Mouse (Mus musculus): ENCODE results near the gene Gm13420.
"Not testable (repeated sequence)": the region's sequence is repeated elsewhere in the genome, so short reads cannot be mapped to it uniquely, and the experiment has no call there.

The Gm13420 gene

DNA sequence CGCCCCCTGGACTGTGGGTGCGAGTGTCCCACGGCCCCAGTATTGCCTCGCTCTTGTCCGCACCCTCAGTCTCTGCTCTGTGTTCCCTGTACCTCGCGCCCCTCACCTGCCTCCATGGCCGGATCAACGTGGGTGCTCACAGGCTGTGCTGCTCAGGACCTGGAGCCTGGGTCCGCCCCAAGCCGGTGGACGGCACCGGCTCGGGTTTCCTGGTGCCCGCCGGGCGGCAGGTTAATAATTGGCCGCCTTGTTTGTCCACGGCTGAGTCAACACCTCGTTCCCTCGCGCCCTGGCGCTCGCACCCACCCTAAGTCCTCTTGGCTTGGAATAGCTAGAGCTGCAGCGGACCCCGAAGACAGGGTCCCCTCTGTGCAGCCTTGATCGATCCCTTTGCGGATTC is at the start of gene Gm13420:
TSS of gene Gm13420 (minus strand) at position 189 of the 400 bp plus-strand sequence.
- no peak for DNase-seq (ENCODE audit: extremely low spot score, low spot score)

DNA sequence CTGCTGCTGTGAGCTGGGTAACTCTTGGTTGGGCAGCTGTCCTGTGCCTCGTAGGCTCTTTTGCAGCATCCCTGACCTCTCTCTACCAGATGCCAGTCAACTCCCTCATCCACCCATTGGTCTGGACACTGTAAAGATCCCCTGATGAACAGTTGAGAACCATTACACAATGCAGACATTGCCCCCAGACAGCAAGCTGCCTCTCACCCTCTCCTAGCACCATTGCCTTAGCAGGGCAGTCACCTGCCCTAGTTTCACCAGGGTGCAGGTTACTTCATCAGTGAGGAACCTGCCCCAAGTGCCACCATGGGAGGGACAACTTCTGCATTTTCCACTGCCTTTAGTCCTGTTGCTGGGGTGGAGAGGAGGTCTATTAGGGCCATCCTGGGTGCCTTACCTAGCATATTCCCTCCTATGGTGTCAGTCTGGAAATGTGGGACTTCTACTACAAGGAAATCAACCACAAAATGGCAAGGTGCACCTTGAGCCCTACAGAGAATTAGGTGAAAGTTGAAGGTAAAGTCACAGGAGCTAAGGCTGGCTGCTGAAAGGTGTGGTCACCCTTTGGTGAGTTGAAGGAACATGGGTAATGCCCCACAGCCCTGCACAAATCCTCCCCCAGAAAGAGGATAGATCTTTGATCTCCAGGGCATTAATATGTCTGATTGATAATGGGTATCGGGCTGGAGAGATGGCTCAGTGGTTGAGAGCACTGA is 41.4 kb upstream of the Gm13420 start:
- DNase-seq (ENCODE audit: extremely low spot score, low spot score) = no peak

DNA sequence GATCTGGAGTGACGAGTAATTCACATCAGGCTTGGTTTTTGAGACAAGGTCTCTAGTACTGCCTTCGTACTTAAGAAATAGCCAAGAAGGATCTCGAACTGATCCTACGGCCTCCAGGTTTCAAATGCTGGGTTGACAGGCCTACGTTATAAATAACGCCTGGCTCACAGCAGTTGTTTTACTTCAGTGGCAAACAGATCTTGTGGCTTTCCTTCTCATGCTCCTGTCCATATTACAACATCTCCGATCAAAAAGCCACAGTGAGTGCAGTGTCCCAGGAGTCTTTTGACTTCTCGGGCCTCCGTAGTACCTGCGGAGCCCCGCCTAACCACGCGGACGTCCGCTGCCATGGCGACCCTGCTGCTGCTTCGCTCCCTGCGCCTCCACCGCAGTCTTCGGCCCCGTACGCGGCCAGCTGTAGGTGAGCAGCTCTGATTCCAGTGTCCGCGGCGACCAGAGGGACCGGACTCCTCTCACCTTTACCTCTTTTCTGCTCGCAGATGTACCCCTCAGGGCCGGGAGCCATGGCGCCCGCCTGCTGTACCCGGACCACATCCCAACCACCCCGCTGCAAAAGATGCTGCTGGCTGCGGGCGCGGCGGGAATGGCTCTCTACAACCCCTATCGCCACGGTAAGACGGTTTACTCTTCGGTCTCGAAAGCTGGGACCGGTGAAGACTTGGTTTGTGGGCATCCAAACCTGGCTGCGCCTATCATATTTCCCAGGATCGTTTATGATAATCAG is 36.6 kb upstream of the Gm13420 start, which contains the start of gene Trub2:
TSS of gene Trub2 (minus strand) at position 566 of the 745 bp plus-strand sequence.
- DNase-seq (ENCODE audit: extremely low spot score, low spot score) = peak; percentile 82

DNA sequence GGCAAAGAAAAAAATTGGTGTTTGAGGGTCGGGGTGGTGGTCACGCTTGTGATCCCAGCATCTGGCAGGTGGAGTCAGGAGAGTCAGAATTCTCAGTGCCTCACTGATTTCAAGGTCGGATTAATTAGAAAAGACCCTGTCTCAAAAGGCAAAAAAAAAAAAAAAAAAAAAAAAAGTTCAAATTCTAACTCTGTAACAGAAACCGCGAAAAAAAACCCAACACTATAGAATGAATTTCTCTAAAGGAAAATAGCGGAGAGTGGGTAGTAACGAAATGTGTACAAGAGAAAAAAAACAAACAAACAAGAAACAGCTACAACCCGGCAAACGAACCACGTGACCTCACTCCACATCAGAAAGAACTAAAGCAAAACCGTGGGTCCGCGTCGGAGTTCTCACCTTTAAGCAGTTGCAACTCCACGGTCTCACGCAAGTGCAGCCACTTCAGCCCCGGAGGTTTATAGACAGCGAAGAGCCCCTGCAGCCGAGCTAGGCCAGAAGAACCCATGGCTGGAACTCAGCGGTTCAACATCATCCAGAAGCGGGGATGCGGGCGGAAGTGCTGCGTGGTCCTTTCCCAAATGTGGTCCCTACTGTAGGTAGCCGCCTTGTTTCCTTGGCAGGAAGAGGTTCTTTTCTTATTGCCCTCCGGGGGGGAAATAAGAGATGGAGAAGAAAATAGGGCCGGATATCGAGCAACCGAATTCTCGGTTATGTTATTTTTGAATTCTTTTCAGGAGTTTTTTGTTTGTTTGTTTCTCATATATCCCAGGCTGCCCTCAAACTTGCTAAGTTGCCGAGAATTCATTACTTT is 35.8 kb upstream of the Gm13420 start, which contains the start of gene Coq4:
TSS of gene Coq4 (plus strand) at position 390 of the 814 bp plus-strand sequence.
- peak; percentile 92 for DNase-seq (ENCODE audit: extremely low spot score, low spot score)

DNA sequence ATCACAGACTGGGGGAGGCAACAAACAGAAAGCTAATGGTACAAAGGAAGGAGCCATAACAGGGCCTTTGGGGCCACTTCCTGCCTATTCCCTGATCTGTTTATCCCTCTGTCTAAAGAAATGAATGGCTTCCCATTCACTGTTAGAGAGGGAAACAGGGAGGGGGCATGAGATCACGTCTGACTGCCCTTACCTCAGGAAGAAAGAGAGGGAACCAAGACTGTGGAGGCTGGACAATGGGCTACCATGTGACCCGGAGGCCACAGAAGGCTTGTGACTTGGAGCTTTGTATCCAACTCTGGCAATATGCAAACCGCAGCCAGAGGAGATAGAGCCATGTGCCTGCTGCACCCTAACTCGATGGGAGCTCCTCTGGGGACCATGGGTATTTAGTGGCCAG is 32.8 kb upstream of the Gm13420 start:
- DNase-seq (ENCODE audit: extremely low spot score, low spot score) = no peak

DNA sequence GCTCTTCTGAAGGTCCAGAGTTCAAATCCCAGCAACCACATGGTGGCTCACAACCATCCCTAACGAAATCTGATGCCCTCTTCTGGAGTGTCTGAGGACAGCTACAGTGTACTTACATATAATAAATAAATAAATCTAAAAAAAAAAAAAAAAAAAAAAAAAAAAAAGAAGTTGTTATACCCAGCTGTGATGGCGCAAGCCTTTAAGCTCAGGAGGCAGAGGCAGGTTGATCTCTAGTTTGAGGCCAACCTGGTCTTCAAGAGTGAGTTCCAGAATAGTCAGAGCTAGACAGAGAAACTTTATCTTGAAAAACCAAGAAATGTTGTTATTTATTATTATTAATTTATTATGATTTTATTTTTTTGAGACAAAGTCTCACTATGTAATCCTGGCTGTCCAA is 29.8 kb upstream of the Gm13420 start:
- not testable (repeated sequence) for DNase-seq (ENCODE audit: extremely low spot score, low spot score)

DNA sequence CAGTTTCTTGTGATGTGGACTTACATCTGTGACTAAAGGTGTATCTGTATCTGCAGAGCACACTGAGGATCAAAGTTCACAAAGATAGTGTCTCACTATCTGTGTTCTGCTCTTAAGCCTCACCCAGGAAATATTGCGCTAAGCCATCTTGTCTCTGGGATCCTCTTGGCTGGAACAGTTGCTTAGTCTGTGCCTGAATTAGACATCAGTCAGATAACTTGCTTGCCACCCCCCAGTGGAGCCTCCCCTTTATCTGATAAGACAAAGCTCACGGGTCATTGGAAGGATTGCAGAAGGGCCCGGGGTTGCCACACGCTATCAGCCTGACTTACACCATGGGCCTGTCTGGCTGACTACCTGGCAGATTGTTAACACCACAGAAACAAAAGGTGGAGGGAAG is 21.8 kb upstream of the Gm13420 start:
- no peak for DNase-seq (ENCODE audit: extremely low spot score, low spot score)

DNA sequence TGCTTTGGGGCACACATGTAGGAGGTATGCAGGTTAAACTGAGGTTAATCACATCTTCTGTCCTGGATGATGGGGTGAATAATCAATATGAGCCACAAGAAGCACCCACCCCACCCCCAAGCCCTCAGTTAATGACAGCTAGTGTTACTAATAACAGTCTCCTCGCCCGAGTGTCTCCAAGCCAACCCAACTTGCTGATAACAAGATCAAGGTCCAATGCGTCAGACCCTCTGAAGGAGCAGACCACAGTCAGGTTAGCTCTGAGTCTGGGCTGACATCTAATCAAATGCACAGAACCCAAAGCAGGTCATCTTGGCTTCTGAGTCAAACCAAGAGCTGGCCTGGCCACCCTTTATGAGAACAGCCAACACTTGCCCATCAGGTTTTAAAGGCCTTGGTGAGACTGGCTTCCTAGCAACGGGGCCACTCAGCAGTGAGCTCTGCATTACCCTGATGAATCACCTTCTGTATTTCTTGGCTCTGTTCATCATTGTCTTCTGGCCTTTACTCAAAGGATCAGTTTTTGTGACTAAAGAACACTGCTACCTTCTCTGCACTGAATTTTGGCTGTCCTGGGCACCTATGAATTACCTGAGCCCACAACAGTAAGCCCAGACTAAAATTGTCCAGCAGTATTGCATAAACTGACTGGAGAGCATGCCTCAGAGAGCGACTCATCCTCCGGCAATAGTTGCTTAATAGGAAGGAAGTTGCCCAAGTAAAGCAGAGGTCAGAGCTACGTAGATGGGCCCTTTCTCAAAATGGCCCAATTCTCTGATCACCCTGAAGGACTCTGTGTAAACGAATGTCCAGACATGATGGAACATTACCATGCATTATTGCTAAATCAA is 20.4 kb upstream of the Gm13420 start:
- DNase-seq (ENCODE audit: extremely low spot score, low spot score) = no peak

DNA sequence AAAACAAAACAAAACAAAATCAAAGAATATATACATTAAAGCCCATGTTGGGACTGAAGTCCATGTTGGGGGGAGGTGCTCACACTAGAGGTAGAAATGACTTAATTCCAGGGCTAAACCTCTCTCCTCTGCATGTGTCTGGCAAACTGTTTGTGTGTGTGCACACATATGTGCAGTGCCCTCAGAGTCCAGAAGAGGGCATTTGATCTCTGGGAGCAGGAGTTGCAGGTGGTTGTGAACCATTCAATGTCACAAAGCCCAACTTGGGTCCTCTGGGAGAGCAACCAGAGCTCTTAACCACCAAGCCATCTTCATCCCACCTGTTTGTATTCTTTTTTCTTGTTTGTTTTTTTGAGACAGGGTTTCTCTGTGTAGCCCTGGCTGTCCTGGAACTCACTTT is 18.7 kb upstream of the Gm13420 start:
- DNase-seq (ENCODE audit: extremely low spot score, low spot score) = no peak

DNA sequence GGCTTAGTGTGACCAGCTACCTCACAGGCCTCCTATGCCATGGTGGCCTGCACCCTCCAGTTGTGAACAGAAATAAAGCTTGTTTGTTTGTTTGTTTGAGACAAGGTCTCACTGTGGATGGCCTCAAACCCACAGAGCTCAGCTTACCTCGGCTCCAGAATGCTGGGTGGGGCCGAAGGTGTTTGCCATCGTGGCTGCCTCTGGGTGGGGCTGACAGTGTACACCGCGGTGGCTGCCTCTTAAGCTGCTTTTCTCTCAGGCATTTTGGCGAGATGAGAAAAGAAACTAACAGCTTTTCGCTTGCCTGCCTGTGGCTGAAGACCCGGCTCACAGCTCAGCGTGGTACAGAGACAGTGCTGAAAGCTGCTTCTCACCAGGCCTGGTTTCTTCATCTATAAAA is 17.4 kb upstream of the Gm13420 start:
- DNase-seq (ENCODE audit: extremely low spot score, low spot score) = no peak

DNA sequence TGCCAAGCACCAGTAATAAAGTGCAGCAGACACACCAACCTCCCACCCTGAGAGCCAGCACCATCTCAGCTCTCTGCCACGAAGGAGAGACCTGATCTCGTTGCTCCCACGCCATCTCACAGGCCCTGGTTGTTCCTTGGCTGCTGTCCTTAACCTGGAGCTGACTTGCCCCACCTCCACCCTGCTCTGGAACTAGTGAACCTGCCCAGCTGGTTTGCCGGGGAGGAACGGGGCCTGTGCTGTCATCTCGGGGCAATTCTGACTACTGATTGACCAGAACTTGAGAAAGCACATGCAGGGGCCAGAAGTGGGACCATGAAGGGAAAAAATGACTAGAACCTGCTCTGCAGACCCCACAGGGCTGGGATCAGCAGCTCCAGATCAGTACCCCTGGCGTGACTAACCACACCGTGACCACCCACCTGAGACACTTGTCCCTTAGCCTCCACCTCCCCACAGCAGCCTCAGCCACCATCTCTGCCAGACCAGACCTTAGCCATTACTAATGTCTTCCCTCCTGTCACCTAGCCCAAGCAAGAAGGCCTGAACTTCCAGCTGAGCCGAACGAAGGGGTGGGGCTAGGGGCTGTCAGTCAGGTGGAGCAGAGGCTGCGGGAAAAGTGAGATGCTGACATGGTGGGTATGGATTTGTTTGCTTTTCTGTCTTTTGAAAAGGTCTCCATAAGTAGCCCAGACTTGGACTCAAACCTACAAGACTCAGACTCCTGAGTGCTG is 16.7 kb upstream of the Gm13420 start:
- DNase-seq (ENCODE audit: extremely low spot score, low spot score) = no peak

DNA sequence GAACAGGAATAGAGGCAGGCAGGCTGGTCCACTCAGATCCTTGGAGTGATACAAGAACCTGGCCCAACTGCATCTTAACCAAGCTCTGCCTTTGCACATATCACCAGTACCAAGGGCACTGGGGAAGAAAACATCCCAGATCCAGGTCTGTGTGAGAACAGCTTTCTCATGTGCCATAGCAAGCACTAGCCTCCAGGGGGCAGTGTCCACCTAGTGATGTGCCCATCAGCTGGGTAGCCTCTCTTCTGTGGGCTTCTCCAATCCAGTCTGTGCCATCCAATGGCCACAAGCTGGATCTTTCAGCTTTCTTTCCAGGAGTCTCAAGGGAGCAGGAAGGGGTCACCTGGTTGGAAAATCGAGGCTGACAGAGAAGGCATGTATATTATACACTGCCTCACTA is 13.3 kb upstream of the Gm13420 start:
- DNase-seq (ENCODE audit: extremely low spot score, low spot score) = peak; percentile 79

DNA sequence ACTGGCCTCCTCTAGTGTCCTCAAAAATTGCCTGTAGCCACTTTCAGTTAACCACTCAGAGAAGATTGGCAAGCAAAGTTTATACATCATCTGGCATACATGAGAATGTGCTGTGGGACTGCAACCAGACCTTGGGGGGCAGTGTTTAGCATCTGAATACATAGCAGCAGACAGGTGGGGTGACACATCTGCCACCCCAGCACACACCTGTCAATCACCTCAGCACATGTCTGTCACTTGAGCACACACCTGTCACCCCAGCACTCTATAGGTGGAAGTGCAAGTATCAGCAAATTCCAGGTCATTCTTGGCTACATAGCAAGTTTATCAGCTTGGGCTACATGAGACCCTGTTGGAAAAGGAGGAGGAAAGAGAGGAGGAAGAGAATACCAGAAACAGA is 4.2 kb upstream of the Gm13420 start:
- no peak for DNase-seq (ENCODE audit: extremely low spot score, low spot score)

DNA sequence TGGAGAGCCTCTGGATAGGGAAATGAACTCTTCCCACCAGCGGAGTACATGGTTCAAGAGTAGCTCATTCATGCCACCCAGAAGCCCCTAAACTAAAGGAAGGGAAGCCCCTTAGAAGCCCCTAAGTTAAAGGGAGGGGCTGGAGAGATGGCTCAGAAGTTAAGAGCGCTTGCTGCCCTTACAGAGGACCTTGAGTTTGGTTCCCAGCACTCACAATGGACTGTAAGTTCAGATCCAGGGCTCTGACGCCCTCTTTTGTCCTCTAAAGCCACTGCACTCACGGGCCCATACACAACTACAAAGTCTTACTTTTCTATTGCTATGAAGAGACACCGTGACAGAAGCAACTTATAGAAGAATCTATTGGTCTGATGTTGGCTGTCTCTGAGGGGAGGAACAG is 912 bp upstream of the Gm13420 start:
- DNase-seq (ENCODE audit: extremely low spot score, low spot score) = no peak

DNA sequence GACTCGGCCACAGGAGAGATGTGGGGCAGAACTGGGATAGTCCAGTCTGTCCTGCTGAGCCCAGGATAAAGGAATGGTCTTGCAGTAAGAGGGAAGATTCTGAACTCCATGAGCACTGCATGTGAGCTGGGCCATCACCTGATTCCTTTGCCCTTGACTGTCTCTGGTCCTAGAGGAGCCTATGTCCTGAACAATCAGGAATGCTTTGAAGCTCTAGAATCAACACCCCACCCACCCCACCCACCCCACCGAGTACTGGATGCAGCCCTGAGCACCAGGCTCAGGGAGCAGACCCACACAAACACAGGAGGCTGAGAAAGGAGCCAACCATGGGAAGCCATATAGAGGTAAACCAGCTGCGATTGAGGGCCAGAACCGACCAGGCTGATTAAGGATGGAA is 3.0 kb downstream of the Gm13420 start:
- no peak for DNase-seq (ENCODE audit: extremely low spot score, low spot score)

DNA sequence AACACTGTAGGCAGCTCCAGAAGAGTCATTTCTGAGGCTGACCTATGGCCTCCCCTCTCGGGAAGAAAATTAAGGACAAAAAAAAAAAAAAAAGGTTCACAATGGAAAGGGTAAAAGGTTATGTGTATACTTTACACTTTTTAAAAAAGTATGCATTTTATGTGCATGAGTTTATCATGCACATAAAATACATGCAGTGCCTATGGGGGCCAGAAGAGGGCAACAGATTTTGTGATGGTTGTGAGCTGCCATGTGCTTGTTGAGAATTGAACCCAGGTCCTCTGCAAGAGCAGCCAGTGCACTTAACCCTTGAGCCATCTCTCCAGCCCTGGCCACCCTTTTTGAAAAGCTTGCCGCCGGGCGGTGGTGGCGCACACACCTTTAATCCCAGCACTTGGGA is 3.6 kb downstream of the Gm13420 start:
- DNase-seq (ENCODE audit: extremely low spot score, low spot score) = peak; percentile 27

DNA sequence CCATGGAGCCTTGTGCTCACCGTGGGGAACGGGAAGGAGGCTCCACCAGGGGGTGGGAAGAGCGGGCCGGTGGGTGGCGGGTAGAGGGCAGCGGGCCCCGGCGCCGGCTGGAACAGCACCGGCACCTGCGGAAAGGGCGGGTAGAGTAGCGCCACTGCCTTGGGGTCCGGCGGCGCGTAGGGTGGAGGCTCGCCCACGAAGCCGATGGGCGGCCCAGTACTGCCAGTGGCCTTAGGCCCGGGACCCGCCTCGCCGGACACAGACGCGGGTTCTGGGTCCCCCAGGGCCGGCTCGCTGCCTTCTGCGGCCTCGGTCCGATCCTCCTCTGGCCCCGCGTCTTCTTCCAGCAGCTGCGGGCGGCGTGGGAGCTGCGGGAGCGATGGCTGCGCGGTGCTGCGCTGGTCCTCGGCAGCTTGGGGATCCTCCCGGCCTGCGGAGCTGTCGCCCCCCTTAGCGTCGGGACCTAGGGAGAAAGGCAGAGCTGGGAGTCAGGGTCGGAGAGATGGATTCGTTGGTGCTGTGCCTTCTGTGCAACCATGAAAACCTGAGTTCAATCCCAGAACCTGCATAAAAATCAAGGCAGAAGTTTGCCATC is 4.2 kb downstream of the Gm13420 start:
- DNase-seq (ENCODE audit: extremely low spot score, low spot score) = peak; percentile 40

DNA sequence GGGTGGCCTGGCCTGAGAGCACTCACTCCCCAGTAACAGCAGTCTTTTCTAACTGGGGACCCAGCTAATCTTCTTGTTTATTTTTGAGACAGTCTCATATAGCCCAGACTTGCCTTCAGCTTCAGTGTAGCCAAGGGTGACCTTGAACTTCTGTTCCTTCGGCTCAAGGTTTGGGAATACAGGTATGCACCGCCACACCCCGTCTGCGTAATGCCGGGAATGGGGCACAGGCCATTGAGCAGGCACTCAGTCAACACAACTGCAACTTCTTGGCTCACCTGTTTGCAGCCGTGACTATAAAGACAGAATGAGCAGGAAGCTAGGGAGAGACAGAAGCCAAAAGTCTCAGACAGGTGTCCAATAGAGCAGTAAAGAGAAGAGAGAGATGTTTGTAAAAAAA is 7.2 kb downstream of the Gm13420 start:
- DNase-seq (ENCODE audit: extremely low spot score, low spot score) = no peak

DNA sequence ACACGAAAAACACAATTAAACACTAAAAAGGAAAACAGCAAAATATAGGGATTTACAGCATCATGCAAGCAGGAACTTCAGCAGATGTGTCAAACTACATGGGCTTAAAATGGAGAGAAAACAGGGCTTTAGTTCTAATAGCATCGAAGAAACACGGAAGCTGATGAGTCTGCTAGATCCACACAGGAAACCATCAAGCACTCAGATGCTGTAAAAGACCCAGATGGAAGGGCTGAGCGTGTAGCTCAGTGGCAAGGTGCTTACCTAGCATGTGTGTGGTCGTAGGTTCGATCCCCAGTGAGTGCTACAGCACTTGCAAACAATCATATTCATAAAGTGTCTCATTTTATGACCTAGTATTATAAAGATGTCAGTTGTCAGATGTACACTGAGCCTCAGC is 10.3 kb downstream of the Gm13420 start:
- no peak for DNase-seq (ENCODE audit: extremely low spot score, low spot score)

DNA sequence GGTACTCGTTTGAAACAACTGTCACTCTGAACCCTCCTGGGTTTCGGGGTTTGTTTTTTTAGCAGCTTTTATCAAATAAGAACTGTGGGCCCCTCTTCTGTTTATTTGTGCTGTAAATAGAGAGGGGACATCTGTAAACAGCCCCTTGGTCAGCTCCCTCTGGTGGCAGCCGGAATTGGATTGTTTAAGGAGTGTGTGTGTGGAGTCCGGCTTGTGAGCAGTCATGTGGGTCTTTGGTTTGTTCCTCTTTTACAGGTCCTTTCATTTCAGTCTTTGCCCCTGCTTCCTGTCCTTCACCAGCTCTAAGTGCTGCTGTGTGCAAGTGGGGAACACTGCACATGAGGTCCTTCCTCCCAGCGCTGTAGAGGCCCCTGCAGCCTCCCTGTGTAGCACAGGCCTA is 12.1 kb downstream of the Gm13420 start:
- DNase-seq (ENCODE audit: extremely low spot score, low spot score) = no peak
